Mouse (Mus musculus) C2C12 (cell line): ENCODE measurements around the gene Fry.

ENCODE experiments used
- CEBPB ChIP-seq: IDR thresholded peaks from one replicate; pipeline ENCODE4 v1.6.1; 2011; ENCODE audit warnings: low read depth, mild to moderate bottlenecking, control low read depth, moderate library complexity
- CTCF ChIP-seq: IDR thresholded peaks from one replicate; pipeline ENCODE4 v1.5.1; 2011; ENCODE audit not compliant: control insufficient read depth, insufficient read depth, insufficient read length
- MAX ChIP-seq: IDR thresholded peaks from one replicate; pipeline ENCODE4 v1.6.1; 2011; ENCODE audit warnings: mild to moderate bottlenecking, control low read depth
- MYOD1 ChIP-seq: IDR thresholded peaks from one replicate; pipeline ENCODE4 v1.6.1; 2011; ENCODE audit warnings: low read depth; ENCODE audit not compliant: control insufficient read depth, insufficient read length
- USF1 ChIP-seq: IDR thresholded peaks from one replicate; pipeline ENCODE4 v1.6.1; 2011; ENCODE audit warnings: low read depth, mild to moderate bottlenecking, control low read depth, moderate library complexity

DNA sequence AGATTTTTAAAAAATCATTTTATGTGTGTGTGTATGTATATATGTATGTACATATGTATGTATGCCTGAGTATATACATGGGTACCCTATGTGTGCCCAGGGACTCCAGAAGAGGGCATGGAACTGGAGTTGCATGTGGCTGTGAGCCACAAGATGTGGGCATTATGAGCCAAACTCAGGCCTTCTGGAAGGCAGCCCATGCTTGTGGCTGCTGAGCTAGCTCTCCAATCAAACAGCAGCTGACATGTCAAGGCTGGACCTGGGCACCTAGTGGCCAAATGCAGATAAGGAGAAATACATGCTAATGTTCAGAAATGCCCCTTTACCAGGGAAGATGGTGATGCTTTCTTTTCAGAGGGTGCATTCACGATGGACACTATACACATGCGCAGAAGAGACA lies 213.4 kb downstream of the Fry start:
- no peak for TF ChIP-seq CTCF
- no peak for TF ChIP-seq MYOD1
- no peak for TF ChIP-seq USF1
- no peak for TF ChIP-seq CEBPB
- TF ChIP-seq MAX: no peak
